Mouse (Mus musculus): Measurements from ENCODE around the gene Zmynd15.
A peak's percentile ranks its signal among the peaks of the same experiment; 100 is the strongest.
"Not testable (repeated sequence)": the region's sequence is repeated elsewhere in the genome, so short reads cannot be mapped to it uniquely, and the experiment has no call there.

Zmynd15 gene

DNA sequence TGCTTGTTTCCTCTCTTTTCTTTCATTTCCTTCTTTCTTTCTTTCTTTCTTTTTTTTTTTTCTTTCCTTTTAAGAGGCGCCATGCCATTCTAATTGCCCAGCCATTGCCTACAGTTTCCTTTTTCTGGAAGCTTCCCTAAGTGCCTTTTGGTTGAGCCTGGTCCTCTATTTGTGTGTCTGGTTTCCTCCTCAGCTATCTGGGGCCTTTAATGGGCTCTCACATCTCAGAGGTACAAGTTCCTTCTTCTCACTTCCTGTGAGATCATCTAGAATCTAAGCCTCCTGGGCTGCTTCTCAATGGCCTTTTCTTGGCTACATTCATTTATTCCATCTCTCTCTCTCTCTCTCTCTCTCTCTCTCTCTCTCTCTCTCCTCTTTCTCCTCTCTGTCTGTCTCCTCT lies 11.9 kb upstream of the Zmynd15 start:
- DNase-seq (ENCODE audit: low spot score): no peak

DNA sequence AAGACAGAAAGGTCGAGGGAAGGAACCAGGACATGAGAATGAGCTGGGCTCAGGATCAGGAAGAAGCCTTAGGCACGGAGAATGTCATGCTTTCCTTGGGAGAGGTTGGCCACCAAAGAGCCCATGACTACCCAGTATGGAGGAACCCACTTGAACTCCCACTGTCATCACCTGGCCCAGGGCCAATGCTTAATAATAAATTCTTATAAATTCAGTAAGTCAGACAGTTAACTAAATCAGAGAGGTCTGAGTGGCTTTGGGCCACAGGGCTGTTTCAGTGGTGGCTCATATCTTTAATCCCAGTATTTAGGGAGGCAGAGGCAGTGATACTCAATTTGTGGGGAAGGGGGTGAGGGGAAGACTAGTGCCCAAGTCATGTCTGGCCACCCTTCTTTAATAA lies 8.3 kb upstream of the Zmynd15 start:
- DNase-seq (ENCODE audit: low spot score): no peak

DNA sequence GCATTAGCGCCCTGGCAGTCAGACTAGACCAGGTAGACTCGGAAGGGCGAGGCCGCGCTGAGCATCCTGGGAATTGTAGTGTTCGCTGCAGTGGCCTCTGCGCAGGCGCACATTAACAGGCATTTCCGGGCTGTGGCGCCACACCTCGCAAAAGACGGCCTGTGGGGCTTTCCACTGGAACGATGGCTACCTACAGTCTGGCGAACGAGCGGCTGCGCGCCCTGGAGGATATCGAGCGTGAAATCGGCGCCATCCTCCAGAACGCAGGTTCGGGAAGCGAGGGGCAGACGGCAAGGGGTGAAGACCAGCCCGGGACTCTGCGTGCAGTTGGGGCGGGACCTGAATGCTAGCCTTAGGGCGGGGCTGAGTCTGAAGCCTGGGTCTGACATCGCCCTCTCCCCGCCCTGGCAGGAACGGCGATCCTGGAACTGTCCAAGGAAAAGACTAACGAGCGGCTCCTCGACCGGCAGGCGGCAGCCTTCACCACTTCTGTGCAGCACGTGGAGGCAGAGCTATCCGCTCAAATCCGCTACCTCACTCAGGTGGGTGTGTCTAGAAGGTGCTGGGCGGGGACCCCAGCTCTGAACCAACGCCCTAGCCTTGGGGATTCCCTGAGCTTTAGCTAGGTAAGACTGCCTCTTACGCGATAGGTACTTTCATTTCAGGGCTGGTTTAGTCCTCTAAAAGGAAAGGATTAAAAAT lies 7.3 kb upstream of the Zmynd15 start, which contains the start of gene Med11:
Gene Med11, plus strand, starts transcription at position 123 of the 702 bp plus-strand sequence.
- DNase-seq (ENCODE audit: low spot score): peak; percentile 89

DNA sequence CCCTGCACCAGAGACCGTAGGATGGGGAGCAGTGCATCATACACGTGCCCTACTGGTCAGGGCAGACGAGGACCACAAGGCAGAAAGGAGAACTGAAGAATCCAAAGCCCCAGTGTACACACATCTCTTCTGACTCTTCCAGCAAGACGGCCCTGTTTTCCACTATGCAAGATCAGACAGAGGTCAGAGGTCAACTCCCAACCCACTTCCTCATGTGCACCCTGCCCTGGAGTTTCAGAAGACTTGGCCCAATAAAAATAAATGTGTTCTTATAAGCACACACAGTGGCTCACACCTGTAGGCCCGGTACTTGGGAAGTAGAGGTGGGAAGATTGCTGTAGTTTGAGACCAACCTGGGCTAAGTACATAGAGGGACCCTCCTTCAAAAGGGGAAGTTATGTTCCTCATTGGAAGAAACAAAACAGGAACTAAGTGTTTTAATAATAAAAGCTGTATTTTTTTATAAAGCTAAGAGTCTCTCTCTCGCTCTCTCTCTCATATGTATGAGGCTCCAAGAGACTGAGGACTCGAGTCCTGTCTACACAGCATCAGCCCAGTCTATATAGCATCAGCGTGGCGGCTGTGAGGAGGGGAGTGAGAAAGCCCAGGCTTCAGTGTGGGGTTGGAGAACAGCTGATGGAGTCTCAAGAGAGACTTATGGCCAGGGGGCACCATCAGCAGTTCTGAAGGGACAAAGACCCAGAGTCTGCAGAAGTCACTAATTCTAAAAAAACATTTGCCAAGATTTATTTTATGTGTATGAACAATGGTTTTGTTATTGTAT lies 5.8 kb upstream of the Zmynd15 start:
- DNase-seq (ENCODE audit: low spot score): no peak

DNA sequence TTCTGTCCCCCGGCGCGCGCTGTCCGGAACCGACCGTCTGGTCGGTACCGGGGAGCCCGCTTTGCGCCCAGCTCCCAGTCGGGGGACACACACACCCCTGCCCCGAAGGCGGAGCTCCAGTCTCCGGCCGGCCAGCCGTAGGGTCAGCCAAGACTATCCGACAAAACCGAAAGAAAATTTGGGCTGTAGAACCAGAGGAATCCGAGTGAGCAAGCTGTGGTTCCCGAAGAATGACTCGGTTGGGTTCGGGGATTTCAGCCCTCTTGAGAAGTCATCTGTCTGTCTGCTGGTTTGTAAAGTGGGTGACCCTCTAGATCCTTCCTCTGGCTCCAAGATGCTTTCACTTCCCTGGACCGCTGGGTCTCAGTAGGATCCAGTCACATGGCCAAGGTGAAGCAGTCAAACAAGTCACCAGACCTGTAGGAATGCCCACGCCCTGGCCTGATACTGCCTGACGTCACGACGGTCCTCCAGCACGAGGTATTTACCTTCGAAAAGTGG lies 418 bp downstream of the Zmynd15 start, which contains the start of gene Cxcl16:
Gene Cxcl16, minus strand, starts transcription at position 384 of the 501 bp plus-strand sequence.
- no peak for DNase-seq (ENCODE audit: low spot score)

DNA sequence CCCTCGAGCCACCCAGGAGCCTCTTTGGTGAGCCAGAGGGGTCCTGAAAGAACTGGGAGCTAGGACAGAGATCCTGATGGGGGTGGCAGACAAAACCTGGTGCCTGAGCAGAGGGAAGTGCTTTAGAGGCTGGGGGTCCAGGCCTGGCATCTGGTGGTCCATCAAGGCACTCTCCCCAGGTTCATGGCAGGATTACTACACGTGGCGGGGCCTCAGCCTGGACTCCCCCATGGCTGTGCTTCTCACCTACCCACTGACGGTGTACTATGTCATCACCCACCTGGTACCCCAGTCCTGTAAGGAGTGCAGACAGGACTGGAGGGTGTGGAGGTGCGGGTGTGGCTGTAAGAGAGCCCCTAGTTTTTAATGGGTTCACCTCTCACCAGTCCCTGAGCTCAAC lies 4.7 kb downstream of the Zmynd15 start:
- no peak for DNase-seq (ENCODE audit: low spot score)

DNA sequence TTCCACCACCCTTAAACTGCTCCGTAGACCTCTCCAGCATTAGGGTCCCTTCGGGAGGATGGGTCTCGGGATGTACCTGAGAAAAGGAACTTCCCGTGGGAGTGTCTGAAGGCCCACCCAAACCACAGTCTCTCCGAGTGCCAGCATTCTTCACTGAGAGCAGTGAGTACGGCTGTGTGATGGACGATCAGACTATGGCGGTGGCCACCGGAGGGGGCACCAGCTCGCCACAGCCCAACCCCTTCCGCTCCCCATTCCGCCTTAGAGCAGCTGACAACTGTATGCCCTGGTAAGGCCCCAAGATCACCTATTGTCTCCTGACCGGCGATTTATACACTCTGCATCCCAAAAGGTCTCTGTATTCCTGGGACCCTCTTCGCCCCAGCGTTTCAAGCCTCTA lies 6.0 kb downstream of the Zmynd15 start:
- DNase-seq (ENCODE audit: low spot score): no peak

DNA sequence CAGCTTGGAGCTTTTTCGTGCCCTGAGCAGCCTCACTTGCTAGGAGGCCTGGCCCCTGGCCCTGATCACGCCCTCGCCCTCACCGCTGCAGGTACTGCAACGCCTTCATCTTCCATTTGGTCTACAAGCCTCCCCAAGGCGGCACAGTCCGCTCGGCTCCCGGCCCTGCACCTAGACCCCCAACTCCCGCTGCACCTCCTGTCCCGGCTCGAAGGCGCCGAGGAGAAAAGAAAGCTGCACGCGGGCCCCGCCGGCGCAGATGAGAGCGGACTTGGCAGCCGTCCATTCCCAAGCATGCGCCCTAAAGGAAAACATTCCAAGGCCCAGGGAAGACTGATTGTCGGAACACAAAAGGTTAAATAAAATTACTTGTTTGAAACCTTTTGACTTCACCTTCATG lies 6.6 kb downstream of the Zmynd15 start:
- no peak for DNase-seq (ENCODE audit: low spot score)

DNA sequence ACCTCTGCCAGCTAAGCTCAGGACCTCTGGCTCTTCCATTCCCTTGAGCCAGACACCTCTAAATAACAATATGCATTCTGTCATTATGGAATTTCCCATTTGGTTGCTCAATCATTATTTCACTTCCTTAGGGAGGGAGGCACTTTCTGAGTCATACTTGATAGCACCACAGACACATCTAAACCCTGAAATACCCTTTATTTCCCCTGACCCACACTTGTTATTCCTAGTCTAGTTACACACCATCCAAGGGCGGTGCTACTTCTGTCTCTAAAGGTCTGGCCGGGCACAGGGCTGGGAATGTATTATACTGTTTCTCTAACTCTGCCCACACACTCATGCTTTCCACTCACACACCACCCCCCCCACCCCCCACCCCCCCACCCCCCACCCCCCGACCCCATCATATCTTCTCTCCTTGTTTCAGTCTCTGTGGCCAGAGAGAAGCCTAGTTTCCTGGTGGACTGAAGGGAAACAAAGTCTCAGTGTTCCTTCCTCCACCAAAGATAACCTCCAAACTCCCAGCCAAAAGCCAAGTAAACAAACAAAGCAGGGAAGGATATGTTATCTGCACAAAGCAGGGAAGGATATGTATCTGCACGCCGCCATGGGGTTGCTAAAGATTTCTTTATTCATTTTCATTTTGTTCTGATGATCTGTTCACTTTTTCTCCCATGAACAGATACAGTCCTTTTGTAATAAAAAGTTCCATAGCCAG lies 8.8 kb downstream of the Zmynd15 start:
- no peak for DNase-seq (ENCODE audit: low spot score)

DNA sequence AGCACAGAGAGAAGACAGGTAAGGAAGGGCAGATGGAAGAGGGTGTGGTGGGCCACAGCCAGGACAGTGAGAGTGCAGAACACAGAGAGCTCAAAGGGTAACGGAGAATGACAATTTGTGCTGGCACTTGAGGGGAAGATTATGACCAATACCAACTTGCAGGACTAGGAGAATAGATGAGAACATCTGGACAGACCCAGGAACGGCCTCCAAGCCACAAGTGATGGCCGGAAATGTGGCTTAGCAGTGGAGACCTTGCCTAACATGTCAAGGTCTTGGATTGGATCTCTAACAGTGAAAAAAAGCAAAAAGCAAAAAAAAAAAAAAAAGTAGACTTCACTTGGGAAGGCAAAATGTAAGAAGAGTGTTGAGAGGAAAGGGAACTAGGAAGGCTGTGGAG lies 10.5 kb downstream of the Zmynd15 start:
- DNase-seq (ENCODE audit: low spot score): no peak

DNA sequence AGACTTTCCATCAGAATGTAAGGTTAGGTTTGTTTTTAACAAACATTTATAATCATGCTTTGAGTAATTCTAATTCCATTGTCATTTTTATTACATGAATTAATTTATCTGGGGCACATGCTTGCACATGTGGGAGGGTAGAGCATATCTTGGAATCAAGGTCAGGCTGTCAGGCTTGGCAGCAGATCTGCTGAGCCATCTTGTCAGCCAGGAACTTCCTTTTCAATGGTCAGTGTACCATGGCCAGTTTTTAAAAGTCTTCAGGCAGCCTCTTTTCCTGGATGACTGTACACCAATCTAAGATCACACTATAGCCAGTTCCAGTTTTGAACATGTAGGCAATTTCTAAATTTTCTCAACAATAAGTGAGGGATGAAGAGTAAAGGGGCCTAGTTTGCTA lies 13.5 kb downstream of the Zmynd15 start:
- DNase-seq (ENCODE audit: low spot score): no peak

DNA sequence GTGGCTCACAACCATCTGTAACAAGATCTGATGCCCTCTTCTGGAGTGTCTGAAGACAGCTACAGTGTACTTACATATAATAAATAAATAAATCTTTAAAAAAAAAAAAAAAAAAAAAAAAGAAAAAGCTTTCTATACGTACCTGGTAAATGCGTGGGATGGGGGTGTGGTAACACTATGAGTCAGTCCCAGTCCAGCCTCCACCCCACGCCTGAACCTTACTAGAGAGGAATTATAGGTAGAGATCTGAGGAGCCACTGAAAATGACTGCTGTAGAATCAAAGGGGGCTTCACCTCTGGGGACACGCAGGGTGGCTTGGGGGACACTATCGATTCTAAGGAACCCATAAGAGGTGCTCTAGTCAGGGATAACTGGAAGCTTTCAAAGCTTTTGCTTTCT lies 14.1 kb downstream of the Zmynd15 start:
- not testable (repeated sequence) for DNase-seq (ENCODE audit: low spot score)

DNA sequence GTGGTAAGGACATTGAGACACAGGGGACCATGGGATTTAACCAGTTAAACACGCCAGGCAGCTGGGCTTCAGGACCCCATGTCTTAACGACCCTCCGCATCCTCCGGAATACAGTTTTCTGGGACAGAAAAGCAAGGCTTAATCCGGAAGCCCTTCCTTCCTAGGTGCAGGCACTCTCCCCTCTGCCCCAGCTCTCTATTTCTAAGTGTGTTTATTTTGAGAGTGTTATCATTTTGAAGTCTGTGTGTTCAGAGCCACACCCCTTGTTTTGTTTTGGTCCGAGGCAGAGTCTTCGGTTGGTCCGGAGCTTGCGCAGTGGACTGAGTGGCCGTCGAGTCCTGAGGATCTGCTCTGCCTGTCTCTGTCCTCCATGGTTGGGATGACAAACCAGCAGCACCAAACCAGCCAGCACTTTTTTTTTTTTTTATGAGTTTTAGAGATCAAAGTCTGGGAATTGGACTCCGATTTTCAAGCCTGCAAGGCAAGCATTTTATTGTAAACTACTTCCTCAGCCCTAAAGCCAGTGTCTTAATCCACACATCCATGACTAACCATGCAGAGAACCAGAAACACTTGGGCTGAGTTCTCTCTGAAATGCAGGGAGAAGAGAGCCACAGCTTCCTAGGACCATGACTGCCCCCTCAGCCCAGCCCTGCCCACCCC lies 15.8 kb downstream of the Zmynd15 start:
- DNase-seq (ENCODE audit: low spot score): no peak

DNA sequence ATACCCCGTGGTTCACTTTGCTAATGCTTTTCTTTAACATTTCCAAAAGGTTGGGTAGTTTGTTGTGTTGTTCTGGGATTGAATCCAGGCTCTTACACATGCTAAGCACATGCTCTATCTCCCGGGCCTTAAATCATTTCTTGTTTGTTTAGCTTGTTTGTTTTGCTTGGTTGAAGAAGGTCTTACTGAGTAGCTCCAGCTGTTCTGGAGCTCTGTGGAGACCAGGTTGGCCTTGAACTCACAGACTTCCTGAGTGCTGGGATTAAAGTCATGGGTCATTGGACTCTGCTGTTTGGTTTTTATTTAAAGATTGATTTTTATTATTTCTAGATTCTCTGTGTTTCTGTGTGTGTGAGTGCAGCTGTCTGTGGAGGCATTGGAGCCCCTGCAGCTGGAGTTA lies 26.3 kb downstream of the Zmynd15 start:
- no peak for DNase-seq (ENCODE audit: low spot score)

DNA sequence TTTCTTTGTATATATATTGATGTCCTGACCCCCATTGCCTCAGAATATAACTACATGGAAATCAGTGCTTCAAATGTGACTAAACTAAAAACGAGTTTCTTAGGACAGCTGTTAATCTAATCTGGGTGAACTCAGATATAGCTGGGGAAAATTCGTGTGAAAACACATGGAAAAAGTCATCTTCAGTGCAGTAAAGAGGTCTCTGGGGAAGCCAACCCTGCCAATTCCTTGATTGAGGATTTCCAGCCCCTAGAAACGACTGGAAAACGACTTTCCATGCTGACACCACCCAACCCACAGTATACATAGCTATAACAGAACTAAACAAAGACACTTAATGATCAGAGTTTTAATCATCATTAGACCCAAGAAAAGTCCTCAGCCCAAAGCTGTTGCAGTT lies 28.6 kb downstream of the Zmynd15 start:
- no peak for DNase-seq (ENCODE audit: low spot score)

DNA sequence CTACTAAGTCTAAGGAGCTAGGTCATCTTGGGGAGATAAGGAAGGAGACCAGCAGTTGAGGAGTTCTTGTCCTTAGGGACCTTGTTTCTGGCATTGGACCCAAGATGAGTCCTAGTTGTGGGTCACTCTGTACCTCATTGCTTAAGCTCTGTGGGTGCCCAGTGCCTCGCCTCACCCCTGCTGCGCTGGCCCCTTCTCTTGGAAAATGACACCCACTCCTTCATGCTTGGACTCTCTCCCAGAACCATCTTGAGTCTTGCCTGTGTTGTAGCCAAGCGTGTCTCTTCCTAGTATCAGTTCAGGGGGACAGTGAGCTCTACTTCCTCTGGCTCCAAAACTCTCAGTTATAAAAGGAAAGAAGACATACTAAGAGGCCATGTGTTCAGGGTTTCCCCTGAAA lies 29.9 kb downstream of the Zmynd15 start:
- no peak for DNase-seq (ENCODE audit: low spot score)

DNA sequence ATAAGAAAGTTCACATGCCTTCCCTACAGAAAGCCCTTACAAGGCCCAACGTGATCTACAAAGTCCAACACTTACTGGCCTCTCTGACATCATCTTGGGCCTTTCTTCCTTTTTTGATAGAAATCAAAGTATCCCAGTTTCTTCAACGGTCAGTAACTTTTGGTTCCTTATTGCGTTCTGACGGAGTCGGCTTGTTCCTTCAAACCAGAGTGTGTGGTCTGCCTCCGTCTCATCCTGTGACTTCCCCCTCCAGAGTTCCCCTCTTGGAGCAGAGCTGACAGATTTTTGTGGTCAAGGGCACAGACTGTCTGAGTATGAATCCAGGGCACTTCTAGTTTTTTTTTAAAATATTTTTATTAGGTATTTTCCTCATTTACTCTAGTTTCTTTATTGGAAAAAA lies 30.5 kb downstream of the Zmynd15 start:
- peak; percentile 20 for DNase-seq (ENCODE audit: low spot score)

DNA sequence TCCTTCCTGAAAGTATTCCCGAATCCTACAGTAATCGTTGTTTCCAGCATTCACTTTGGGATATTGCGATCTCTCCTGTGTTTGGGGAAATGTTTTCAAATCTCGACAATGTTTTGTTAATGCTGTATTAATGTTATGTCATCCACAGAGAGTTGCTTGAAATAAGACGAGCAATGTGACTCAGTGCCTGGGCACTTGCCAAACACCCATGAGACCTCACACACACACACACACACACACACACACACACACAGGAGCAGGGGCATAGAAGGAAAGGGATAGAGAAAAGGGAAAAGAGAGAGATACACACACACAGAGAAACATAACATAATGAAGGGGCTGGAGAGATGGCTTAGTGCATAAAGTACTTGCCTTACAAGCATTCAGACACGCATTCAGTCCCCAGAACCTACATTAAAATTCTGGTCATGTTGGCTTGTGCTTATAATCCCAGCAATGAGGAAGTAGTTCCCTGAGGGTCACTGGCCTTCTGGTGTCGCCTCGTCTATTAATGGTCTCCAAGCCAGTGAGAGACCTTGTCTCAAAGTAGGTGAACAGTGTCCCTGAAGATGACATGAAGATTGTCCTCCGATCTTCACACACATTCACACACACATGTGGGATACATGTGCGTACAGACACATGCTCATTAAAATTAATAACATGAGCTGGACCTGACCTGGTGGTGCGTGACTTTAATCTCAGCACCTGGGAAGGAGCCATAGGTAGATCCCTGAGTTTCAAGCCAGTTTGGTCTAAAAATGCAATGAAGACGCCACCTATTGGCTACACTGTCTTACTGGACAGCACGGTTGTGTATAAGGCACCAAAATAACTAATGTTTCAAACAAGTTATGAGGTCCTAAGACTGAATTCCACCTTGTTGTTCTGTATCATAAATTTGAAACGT lies 40.6 kb downstream of the Zmynd15 start:
- no peak for DNase-seq (ENCODE audit: low spot score)

DNA sequence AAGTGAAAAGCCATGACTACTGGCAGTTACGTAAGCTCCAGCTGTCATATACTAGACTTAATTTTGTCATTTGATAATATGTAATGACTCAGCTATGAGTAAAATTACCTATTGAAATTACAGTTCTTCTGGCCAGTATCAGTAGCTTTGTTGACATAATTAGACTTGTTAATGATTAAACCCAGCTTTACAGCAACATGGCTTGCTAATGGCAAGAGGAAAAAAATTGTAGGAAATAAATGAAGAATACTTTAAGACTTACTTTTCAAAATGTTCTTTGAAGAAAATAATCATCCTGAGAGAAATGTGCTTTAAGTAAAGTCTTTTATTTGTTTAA lies 41.2 kb downstream of the Zmynd15 start:
- DNase-seq (ENCODE audit: low spot score): no peak

DNA sequence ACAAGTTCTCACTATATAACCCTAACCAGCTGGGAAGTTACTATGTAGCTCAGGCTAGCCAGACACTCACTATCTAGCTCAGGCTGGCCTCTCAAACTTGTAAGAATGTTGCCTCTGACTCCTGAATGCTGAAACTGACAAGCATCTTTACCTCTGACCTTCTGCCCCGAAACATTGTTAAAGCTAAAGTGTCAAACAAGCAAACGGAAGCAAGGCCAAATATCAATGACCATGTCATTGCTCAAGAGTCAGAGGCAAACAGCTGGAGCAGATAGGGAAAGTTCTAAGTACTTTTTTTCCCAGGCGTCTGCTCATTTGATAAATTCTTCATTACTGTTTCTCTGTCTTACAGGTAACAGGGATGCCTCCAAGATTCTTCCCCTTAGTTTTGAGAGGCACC lies 42.8 kb downstream of the Zmynd15 start:
- DNase-seq (ENCODE audit: low spot score): no peak

DNA sequence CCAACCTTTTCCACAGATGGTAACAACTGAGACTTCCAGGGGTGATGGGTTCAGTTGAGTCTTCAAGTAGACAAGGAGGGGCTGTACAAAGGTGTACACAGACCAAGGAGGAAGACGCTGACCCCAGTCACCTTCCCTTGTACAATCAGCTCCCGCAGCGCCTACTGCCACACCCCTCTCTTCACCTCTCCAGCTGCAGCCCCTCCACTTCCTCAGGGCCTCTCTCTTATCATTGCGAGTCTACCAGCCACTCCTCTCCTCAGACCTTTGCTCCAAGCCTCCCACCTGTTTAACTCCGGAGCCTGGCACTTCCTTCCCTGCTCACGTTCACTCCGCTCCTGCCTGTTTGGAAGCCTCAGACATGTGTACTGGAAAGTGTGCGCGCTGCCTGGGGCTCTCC lies 45.7 kb downstream of the Zmynd15 start, which contains the start of gene Tm4sf5:
Gene Tm4sf5, plus strand, starts transcription at position 275 of the 400 bp plus-strand sequence.
- no peak for DNase-seq (ENCODE audit: low spot score)
